Mouse (Mus musculus) heart, postnatal 25 days (tissue): Measurements from ENCODE around the gene Aqp8. TPM values are rescaled to one million over a fixed set of nuclear protein-coding genes. Genes with fewer than 3 reads are reported as not detected.

Source experiments
- DNase-seq: peaks from one replicate; pipeline ENCODE4 v3.0.0; 2022; ENCODE audit warnings: low spot score
- intact Hi-C: fragments of 180-260 bp; cut with DNase I; formaldehyde crosslinking; loops from one replicate; pipeline ENCODE4 v1.15.1; 2025
- total RNA-seq, 2 experiments: library from RNA; stranded (reverse); gene quantifications; 2 replicates each; pipeline ENCODE4 v1.2.3; 2021

Aqp8 gene
- 1 to 10 TPM; 1.7 to 2.0 TPM for total RNA-seq

DNA sequence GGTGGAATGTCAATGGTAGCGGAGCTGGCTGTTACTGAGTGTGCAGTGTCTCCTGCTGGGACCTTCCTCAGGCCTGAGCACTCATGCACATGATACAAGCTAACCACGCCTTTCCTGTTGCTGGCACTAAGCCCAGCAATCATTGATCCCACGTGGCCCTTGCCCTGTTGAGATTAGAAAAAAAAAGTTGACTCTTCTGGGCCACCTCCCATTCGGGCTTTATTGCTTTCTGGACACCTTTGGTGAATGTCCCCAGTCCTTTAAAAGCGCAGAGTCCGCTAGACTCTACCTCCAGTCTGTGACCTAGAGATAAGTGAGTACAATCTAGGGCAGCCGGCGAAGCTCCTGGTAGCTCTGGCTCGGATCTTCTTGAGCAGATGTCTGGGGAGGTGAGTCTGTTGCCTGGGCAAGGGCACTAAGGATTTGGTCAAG lies at the start of gene Aqp8:
Aqp8 (plus strand) TSS at position 222 of the 432 bp plus-strand sequence.
- intact Hi-C loops: loop anchor here (5.0 to 10.0 kb wide), 2 partner anchors 417 to 515 kb away; no protein-coding TSS in a partner anchor
- DNase-seq: peak; percentile 8

DNA sequence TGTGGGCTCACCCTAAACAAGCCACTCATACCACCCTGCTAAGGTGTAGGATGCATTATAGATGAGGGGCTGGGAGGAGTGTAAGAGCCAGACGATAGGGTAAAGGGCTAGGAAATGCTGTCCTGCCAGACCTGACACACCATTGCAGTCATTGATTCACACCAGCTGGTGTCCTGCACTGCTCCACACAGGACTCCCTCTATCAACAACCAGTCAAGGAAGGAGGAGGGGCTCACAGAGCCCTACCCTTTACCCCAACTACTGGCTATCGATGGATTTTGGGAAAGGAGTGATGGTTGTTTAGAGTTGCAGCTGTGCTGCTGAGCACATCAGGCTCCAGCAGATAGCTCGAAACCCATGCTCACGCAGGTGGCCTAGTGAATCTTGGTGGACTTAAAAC lies 45.3 kb upstream of the Aqp8 start:
- intact Hi-C loops: no loop called here
- no peak for DNase-seq

DNA sequence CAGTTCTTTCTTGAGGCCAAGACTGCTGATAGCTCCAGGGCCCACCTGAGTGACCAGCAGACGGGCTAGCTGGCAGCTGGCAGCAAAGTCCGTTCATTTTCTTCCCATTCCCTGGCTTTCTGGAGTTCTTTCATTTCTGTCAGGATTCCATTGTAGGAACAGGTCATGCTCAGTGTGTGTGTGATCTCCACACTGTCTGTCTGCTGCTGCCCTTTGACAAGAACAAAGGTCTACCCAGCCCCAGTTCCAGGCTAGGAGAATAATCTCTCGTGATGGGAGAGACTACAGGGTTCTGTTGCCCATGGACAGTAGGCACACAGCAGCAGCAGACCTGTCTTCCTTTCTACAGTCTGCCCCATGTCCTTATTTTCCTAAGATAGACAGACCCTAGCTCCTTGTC lies 44.4 kb upstream of the Aqp8 start:
- no peak for DNase-seq
- intact Hi-C loops: no loop called here

DNA sequence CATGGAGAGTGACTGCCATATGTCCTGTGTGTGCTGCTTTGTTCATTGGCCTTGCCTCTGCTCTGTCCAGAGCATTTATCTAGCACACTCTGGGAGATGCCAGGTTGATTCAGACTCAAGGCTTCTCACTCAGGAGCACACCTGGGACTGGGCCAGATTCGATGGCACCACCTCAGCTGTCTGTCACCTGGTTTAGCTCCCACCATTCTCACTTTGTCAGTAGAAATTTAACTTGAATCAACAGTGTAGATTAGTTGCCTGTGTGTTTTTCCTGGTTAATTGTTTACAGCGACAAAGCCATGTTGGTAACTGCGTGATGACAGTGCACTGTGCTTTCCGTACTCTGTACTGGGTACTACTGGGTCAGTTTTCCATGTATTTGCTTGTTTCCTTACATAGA lies 42.1 kb upstream of the Aqp8 start:
- DNase-seq: no peak
- intact Hi-C loops: no loop called here

DNA sequence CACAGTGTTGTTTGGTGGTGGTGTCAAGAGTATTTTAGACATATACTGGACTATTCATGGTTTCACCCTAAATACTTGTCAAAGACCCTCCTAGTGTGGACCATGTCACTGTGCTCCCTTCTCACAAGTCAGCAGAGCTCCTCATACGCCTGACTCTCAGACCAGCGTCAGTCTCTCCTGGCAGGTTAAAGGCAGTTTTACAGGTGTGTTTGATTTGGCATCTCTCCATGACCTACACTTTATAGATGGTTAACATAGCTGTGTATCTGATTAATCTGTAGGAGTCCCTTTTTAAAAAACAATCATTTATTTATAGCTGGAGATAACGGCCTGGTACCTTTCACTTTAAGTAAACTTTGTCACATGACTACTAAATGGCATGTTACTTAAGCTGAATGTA lies 40.1 kb upstream of the Aqp8 start:
- DNase-seq: no peak
- intact Hi-C loops: no loop called here

DNA sequence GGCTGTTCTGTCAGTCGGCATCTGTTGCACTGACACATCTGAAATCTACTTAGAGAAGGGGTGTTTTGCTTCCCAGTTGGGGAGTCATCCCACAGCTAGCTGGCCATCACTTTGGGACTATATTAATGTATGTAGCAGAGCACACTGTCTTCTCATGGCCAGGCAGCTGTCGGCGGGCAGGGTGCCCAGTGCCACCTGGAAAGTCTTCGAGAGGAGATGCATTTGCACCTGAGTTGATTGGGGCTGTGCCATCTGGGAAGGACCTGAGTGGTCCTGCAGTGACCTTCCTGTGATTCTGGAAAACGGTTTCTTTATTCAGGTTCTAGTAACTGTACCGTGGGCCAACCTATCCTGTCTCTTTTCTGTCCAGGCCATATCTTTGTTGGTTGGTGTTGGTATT lies 37.8 kb upstream of the Aqp8 start:
- no peak for DNase-seq
- intact Hi-C loops: no loop called here

DNA sequence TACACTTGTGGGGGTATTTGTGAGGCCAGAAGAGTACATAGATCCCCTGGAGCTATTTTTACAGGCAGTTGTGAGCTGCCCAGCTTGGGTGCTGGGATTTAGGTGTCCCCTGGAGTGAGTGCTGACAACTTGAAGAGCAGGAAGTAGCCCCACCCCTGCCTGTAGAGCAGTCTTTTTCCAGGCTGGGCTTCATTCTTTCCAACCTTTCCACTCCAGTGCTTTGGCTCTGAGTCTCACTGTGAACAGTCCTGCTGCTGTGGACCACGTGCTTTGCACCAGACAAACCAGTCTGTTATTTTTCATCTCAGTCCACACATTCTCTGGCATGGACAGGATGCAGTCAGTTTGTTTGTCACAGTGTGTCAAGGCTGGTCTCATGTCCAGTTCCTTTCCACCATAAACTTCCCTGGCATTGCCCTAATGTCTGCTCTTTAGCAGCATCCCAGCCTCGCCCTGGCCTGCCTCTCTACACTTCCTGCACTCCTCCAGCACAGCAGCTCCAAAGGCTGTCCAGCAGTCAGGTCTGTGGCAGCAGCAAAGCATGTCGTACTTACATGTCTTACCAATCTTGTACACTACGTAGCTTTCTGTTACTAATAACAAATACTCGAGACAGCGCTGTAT lies 36.8 kb upstream of the Aqp8 start:
- DNase-seq: no peak
- intact Hi-C loops: no loop called here

DNA sequence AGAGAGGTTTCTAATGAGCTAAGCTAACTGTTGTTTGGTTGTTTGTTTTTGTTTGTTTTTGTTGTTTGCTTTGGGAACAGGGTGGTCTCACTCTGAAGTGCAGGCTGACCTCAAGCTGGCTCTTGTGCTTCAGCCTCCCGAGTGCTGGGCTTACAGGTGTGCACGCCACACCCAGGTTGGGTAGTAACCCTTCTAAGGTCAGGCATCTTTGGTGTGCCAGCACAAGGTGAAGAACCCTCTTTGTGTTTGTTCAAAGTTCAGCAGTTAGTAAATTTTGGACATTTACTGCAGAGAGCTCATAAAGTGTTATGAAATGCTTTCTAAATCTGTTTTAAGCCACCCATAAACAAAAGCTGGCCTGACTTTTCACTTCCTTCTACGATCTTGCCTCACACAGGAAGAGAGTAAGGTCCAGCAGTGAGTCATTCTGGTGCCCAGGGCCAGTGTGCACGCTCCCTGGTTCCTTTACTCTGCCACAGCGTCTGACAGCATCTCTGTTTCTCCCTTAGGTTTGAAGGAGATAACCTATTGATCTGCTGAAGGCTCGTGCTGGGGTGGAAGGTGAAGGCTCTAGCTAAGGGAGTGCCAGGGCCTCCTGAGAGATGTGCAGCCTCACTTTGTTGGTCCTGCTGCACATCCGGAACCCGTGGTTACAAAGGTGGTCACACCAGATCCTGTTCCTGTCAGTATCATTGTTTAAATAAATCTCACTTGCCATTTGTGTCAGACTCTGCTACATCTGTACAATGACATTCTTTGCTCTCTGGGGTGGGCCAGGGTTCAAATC lies 32.3 kb upstream of the Aqp8 start:
- intact Hi-C loops: no loop called here

DNA sequence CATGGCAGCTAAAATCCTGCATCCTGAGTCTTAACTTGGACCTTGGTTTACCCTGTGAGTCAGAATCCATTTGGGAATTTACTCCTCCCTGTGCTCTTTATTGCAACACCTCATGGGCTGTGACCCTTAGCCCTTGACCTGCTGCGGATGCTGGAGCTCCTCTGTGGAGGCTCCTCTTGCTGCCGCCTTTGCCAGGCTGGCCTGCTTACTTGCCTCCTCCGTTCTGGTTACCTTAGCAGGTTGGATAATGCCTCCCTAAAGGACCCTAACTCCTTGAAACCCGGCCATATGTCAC lies 31.7 kb upstream of the Aqp8 start:
- intact Hi-C loops: no loop called here
- no peak for DNase-seq

More for the DNA sequence above, 32.3 kb upstream of the Aqp8 start:
- no peak for DNase-seq

DNA sequence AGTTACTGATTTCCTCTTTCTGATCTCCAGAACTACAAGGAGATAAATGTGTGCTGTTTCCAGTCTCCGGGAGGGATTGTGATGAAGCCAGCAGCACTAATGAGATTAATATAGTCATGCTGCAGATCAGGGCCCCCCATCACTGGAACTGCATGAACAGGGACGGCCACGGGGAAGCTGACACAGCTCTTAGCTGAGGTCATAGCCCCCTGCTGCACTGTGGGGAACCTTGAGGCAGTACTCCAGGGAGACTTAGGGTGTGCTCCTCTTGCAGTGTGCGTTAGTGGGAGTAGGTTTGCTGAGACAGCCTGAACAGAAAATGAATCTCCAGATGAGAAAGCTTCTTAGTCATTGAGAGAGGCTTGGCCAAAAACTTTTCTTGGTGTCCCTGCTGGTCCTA lies 30.9 kb upstream of the Aqp8 start:
- intact Hi-C loops: no loop called here
- no peak for DNase-seq

DNA sequence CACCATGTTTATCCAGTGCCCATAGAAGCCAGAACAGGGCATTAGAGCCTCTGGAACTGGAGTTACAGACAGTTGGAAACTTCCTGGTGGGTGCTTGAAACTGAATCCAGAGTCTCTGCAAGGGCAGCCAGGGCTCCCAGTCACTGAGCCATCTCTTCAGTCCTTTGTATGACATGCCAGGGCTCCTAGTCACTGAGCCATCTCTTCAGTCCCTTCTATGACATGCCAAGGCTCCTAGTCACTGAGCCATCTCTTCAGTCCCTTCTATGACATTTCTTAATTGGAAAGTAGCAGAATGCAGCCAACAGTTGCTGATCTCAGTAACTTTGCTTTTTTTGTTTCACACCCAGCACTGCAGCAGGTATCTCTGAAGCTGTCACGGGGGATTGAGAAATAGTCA lies 20.0 kb upstream of the Aqp8 start:
- intact Hi-C loops: no loop called here

DNA sequence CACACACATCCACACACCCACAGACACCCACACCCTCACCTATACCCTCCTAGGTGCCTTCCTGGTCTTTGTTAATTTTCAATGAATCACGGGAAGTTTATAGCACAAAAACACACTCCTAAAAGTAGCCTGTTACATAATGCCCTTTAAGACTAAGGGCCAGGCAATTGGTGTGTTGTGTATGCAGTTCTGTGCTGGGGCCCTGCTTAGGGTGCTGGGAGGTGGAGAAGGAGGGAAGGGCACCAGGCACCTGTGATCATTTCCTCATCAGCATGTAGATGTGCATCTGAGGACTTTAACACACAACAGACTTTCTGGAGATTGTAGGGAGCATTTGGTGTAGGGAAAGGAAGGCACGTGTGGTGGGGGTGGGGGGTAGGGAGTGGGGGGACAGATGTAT lies 13.3 kb upstream of the Aqp8 start:
- intact Hi-C loops: no loop called here
- no peak for DNase-seq

More for the DNA sequence above, 20.0 kb upstream of the Aqp8 start:
- no peak for DNase-seq

DNA sequence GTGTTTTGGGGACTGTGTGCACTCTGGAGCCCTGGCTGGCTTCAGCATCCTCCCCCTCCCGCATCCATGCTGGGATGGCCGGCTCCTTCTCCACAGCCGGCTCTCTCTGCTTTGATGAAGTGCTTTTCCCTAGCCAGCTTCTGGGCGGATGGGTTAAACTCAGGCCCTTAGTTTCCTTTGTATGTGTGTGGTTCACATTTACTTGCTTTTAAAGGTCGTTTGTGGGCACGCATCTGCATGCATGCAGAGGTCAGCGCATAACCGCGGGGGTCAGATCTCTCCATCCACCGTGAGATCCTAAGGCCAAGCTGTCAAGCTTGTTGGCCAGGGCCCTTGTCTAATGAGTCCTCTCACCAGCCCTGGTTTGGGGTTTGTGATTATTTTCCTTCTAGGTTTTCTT lies 12.4 kb upstream of the Aqp8 start:
- DNase-seq: no peak
- intact Hi-C loops: no loop called here

DNA sequence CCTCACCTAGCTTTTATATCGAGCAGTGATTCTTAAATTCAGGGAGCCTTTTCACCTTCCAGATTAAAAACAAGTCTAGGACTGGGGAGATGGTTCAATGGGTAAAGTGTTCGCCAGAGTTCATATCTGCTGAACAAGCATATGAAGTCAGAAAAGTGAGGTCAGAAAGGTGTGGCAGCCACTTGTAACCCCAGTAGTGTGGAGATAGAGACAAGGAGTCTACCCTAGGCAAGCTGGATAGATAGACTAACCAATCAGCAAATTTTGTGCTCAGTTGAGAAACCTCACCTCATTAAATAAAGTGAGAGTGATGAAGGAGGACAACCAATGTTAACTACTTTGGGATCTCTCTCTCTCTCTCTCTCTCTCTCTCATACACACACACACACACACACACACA lies 11.6 kb upstream of the Aqp8 start:
- DNase-seq: no peak
- intact Hi-C loops: no loop called here

DNA sequence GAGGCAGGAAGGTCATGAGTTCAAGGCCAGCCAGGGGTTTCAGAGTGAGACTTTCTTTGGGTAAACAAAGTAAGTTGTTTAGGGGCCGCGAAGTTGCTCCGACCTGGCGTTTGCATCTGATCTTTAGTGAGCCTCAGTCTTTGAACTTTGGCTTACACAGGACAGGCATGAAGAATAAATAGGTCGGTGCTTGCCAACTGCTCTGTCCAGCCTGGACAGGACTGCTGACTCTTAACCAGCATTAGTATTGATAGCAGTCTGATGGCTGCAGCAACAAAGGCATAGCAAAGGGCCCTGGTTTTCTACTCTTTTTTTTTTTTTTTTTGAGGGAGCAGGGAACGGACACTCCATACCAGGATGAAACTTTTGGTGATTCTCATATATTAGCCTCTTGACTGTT lies 9.5 kb upstream of the Aqp8 start:
- intact Hi-C loops: no loop called here
- DNase-seq: no peak

DNA sequence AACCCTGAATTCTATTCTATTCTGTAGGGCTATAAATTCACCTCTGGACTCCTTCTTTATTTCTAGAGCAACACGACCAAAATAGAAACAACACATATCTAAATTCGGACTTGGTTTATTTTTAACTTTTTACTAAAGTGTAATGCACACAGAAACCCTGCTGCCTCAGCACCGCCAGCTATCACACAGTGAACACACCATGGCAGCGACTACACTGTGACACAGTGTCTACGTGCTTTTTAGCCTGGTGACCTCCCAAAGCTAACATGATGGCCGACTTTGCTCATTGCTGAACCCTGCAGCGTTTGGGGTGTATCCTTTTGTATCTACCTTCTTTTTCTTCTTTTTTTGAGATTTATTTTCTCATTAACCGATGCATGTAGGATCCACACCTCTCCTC lies 9.0 kb upstream of the Aqp8 start:
- DNase-seq: no peak
- intact Hi-C loops: no loop called here

DNA sequence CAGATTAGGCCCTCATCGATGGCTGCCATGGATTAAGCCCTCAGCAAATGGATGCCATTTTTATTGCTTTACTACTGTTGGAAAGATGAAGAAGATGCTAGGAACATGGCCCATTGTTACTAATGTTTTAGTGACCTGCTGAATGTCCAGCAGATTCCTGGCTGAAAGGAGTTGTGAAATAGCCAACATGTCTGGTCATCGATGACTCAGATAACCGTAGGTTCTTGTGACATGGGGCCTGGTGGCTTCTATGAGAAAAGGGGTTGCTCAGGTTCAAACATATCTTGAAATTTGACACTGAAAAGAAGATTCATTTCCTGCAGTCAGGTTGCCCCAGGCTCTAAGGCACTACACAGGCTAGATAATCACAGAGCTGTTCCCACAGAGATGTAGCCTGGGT lies 7.0 kb upstream of the Aqp8 start:
- intact Hi-C loops: no loop called here
- no peak for DNase-seq

DNA sequence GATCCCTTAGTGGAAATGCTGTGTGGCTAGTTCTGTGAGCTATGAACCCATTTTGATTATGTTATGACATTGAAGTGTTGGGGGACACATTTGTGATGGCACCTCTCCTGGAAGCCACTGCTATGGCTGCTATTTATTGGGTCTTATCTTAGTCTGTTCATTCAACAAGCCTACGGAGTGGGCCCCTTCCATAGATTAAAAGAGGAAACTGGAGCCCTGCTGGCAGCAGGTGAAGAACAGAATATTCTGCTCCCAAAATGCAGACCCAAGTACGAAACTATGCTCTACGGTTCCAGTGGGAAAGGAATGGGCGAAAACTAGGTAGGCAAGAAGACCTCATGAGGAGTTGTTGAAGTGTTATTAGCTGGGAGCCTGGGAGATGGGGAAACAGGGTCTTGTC lies 3.8 kb upstream of the Aqp8 start:
- no peak for DNase-seq
- intact Hi-C loops: no loop called here

DNA sequence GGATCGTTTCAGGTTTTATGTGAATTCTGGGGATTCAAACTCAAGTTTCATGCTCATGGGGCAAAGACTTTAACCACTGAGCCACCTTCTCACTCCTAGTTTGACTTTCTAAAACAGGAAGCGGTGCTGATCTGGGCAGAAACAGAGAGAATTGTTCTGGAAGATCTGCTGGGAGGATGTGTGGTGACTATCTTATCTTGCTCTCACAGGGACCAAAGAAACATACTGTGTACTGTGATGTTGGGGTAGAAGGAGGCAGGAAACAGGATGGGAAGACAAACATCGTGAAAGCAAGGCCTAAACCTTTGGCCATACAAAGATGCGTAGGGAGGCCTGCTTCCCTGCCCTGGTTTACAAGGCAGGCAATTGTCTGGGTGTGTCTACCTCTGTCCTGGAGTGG lies 2.8 kb upstream of the Aqp8 start:
- intact Hi-C loops: no loop called here
- DNase-seq: no peak

DNA sequence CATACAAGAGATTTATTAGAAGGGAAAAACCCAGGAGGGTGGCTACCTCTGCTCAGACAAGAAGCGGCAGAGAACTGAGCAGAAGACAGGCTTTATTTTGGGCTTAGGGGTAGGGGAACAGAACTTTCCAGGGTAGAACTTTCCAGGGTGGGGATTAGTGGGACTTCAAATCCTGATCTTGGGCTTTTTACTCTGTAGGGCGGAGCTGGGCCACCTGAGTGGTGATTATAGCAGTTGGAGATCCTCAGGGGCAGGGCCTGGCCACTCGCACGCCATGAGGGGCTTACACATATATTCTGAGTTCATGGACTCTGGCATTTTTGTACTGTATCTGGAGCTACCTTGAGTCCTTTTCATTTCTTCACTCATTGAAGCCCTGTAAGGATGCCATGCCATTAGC lies 775 bp upstream of the Aqp8 start:
- intact Hi-C loops: loop anchor here (5.0 to 10.0 kb wide), 2 partner anchors 417 to 514 kb away; no protein-coding TSS in a partner anchor

DNA sequence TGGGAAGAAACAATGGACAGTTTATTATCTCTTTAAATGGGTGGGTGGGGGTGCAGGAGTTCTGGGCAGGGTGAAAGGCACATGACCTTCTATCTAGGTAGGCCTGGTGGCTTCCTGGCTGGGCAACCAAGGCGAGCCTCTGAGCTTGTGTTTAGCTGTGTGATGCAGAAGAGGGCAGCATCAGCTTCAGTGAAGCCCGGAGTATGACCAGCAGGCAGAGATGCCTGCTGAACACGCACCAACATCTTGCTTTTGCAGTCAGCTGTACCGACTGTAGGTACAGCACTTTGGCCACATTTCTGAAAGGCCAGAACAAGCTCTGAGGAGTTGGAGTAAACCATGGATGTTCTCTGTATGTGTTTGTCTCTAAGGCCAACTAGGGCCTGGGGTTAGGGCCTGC lies 1.5 kb downstream of the Aqp8 start:
- DNase-seq: no peak
- intact Hi-C loops: loop anchor here (5.0 to 10.0 kb wide), 2 partner anchors 419 to 516 kb away; no protein-coding TSS in a partner anchor

More for the DNA sequence above, 775 bp upstream of the Aqp8 start:
- DNase-seq: no peak
